Mouse (Mus musculus): ENCODE measurements around the gene Gm5460. TPM values are rescaled to one million over a fixed set of nuclear protein-coding genes. Genes with fewer than 3 reads are reported as not detected.

Gene Gm5460
- total and polyA plus RNA-seq, 3 experiments: not detected

- Histone ChIP-seq H3K79me2 (ENCODE audit: control insufficient read depth, insufficient read depth, low read length, poor library complexity) (no peaks in the 10 kb centered on the region), H3K27ac (ENCODE audit: control insufficient read depth, low read depth, low read length) (no peak overlapping the region), H3K36me3 (ENCODE audit: control insufficient read depth in 1 of 2, insufficient read depth in 2 of 2, low read length in 2 of 2) (no peaks in the 10 kb centered on the region), H3K9me3 (replicated peaks; ENCODE audit: insufficient read depth, low read length) (no peaks in the 10 kb centered on the region), H3K9ac (ENCODE audit: control insufficient read depth, low read depth, low read length, poor library complexity, severe bottlenecking) (no peak overlapping the region), H3K4me3 (ENCODE audit: control insufficient read depth in 1 of 2, insufficient read depth in 1 of 2, low read depth in 2 of 2, low read length in 2 of 2) (no peak overlapping the region), H3K27me3 (ENCODE audit: control insufficient read depth in 1 of 2, insufficient read depth in 2 of 2, low read length in 2 of 2) (no peaks in the 10 kb centered on the region), H3K4me1 (ENCODE audit: control insufficient read depth in 1 of 2, insufficient read depth in 2 of 2, low read length in 2 of 2) (no peaks in the 10 kb centered on the region)
- TF ChIP-seq ZKSCAN1 (IDR thresholded peaks at IDR 0.05; ENCODE audit: low read depth, low read length) (no peak), SMC3 (IDR thresholded peaks at IDR 0.05; ENCODE audit: low read depth, low read length) (no peak), E2F4 (IDR thresholded peaks at IDR 0.05; ENCODE audit: borderline replicate concordance, low read depth, low read length) (no peak), ETS1 (IDR thresholded peaks at IDR 0.05; ENCODE audit: low read depth, low read length) (no peak), RAD21 (IDR thresholded peaks at IDR 0.05; ENCODE audit: low read depth, low read length) (no peak), CTCF (IDR thresholded peaks at IDR 0.05 in 2 of 3, conservative IDR thresholded peaks at IDR 0.05 in 1 of 3; ENCODE audit: control insufficient read depth in 1 of 3, insufficient read depth in 1 of 3, low read depth in 2 of 3, low read length in 3 of 3, poor library complexity in 1 of 3, severe bottlenecking in 1 of 3) (no peak), MYB (IDR thresholded peaks at IDR 0.05; ENCODE audit: low read depth, low read length) (no peak), POLR2A (IDR thresholded peaks at IDR 0.05; ENCODE audit: control insufficient read depth in 1 of 2, insufficient read depth in 1 of 2, low read depth in 1 of 2, low read length in 2 of 2, poor library complexity in 1 of 2) (no peak), ZC3H11A (IDR thresholded peaks at IDR 0.05; ENCODE audit: low read depth, low read length) (no peak), HCFC1 (IDR thresholded peaks at IDR 0.05; ENCODE audit: low read depth, low read length) (no peak)
- no peak for DNase-seq (ENCODE audit: low read depth, low spot score)
Observed at GRCm38 (mm10) chr14:33991971-33992370, 24.6 kb upstream of the Gm5460 start.

GRCm38 (mm10) chr14:33993051-33993450, 23.5 kb upstream of the Gm5460 start:
- Histone ChIP-seq H3K36me3 (ENCODE audit: control insufficient read depth in 1 of 2, insufficient read depth in 2 of 2, low read length in 2 of 2) (no peaks in the 10 kb centered on the region), H3K27me3 (ENCODE audit: control insufficient read depth in 1 of 2, insufficient read depth in 2 of 2, low read length in 2 of 2) (no peaks in the 10 kb centered on the region), H3K9me3 (replicated peaks; ENCODE audit: insufficient read depth, low read length) (no peaks in the 10 kb centered on the region), H3K79me2 (ENCODE audit: control insufficient read depth, insufficient read depth, low read length, poor library complexity) (no peaks in the 10 kb centered on the region), H3K4me1 (ENCODE audit: control insufficient read depth in 1 of 2, insufficient read depth in 2 of 2, low read length in 2 of 2) (no peaks in the 10 kb centered on the region), H3K4me3 (ENCODE audit: control insufficient read depth in 1 of 2, insufficient read depth in 1 of 2, low read depth in 2 of 2, low read length in 2 of 2) (no peak overlapping the region), H3K27ac (ENCODE audit: control insufficient read depth, low read depth, low read length) (no peak overlapping the region), H3K9ac (ENCODE audit: control insufficient read depth, low read depth, low read length, poor library complexity, severe bottlenecking) (no peak overlapping the region)
- no peak for DNase-seq (ENCODE audit: low read depth, low spot score)
- TF ChIP-seq BHLHE40 (IDR thresholded peaks at IDR 0.05; ENCODE audit: borderline replicate concordance, low read depth, low read length) (no peak), USF1 (IDR thresholded peaks at IDR 0.05; ENCODE audit: low read depth, low read length) (no peak), TBP (IDR thresholded peaks at IDR 0.05; ENCODE audit: low read depth, low read length) (no peak), MYB (IDR thresholded peaks at IDR 0.05; ENCODE audit: low read depth, low read length) (no peak), UBTF (IDR thresholded peaks at IDR 0.05; ENCODE audit: borderline replicate concordance, insufficient read depth, low read depth, low read length) (no peak), RAD21 (IDR thresholded peaks at IDR 0.05; ENCODE audit: low read depth, low read length) (no peak), MYC (IDR thresholded peaks at IDR 0.05; ENCODE audit: low read depth, low read length) (no peak), HCFC1 (IDR thresholded peaks at IDR 0.05; ENCODE audit: low read depth, low read length) (no peak), RCOR1 (IDR thresholded peaks at IDR 0.05; ENCODE audit: low read depth, low read length) (no peak), E2F4 (IDR thresholded peaks at IDR 0.05; ENCODE audit: borderline replicate concordance, low read depth, low read length) (no peak), USF2 (IDR thresholded peaks at IDR 0.05; ENCODE audit: borderline replicate concordance in 1 of 2, insufficient read depth in 1 of 2, low read depth in 1 of 2, low read length in 2 of 2) (no peak), MXI1 (IDR thresholded peaks at IDR 0.05; ENCODE audit: low read depth, low read length) (no peak), POLR2AphosphoS5 (IDR thresholded peaks at IDR 0.05; ENCODE audit: borderline replicate concordance, low read depth, low read length) (no peak), TCF12 (IDR thresholded peaks at IDR 0.05; ENCODE audit: low read depth, low read length) (no peak), POLR2A (IDR thresholded peaks at IDR 0.05; ENCODE audit: control insufficient read depth in 1 of 2, insufficient read depth in 1 of 2, low read depth in 1 of 2, low read length in 2 of 2, poor library complexity in 1 of 2) (no peak), GABPA (IDR thresholded peaks at IDR 0.05; ENCODE audit: low read depth, low read length) (no peak), GATA1 (IDR thresholded peaks at IDR 0.05; ENCODE audit: low read depth, low read length) (no peak), SMC3 (IDR thresholded peaks at IDR 0.05; ENCODE audit: low read depth, low read length) (no peak), EP300 (IDR thresholded peaks at IDR 0.05; ENCODE audit: low read depth in 1 of 2, low read length in 2 of 2) (no peak), POLR2AphosphoS2 (IDR thresholded peaks at IDR 0.05; ENCODE audit: low read length) (no peak)

All from MEL (cell line).